Mouse (Mus musculus) liver, embryonic 15.5 days (tissue): Measurements from ENCODE around the gene Mrpl1. TPM values are rescaled to one million over a fixed set of nuclear protein-coding genes. Genes with fewer than 3 reads are reported as not detected.

ENCODE experiments used
- ATAC-seq: fragments of 200-750 bp; cut with Nextera tagmentation; 2 replicates; pipeline ENCODE4 v1.8.0; 2017; ENCODE audit warnings: moderate number of reproducible peaks, mild to moderate bottlenecking, moderate library complexity; ENCODE audit not compliant: insufficient read depth
- H3K27ac ChIP-seq: fragments of 300-500 bp; sonication (generic); replicated peaks from 2 replicates; pipeline ENCODE4 v1.5.1; 2015; ENCODE audit warnings: mild to moderate bottlenecking, inconsistent platforms
- H3K27me3 ChIP-seq: fragments of 300-500 bp; sonication (generic); 2 replicates; pipeline ENCODE4 v1.6.1; 2015; ENCODE audit warnings: mild to moderate bottlenecking, inconsistent platforms
- H3K36me3 ChIP-seq: fragments of 300-500 bp; sonication (generic); replicated peaks from 2 replicates; pipeline ENCODE4 v1.6.1; 2015; ENCODE audit warnings: moderate library complexity, mild to moderate bottlenecking, inconsistent platforms
- H3K4me1 ChIP-seq: fragments of 300-500 bp; sonication (generic); replicated peaks from 2 replicates; pipeline ENCODE4 v1.6.1; 2015; ENCODE audit warnings: inconsistent platforms
- H3K4me2 ChIP-seq: fragments of 300-500 bp; sonication (generic); 2 replicates; pipeline ENCODE4 v1.6.1; 2015; ENCODE audit warnings: moderate library complexity, mild to moderate bottlenecking, inconsistent platforms
- H3K4me3 ChIP-seq: fragments of 300-500 bp; sonication (generic); replicated peaks from 2 replicates; pipeline ENCODE4 v1.5.1; 2015; ENCODE audit warnings: mild to moderate bottlenecking, inconsistent platforms
- H3K9ac ChIP-seq: fragments of 300-500 bp; sonication (generic); 2 replicates; pipeline ENCODE4 v1.6.1; 2015; ENCODE audit warnings: moderate library complexity, mild to moderate bottlenecking, inconsistent platforms
- H3K9me3 ChIP-seq: fragments of 300-500 bp; sonication (generic); replicated peaks from 2 replicates; pipeline ENCODE4 v1.6.1; 2016; ENCODE audit warnings: inconsistent platforms
- WGBS: fragments of 180-500 bp; shearing (Covaris S2); methylation state at CpG from one replicate; pipeline ENCODE4 v1.1.7; 2015; ENCODE audit warnings: mixed read lengths; ENCODE audit not compliant: insufficient replicate concordance; 5-methylcytosine and 5-hydroxymethylcytosine counted together
- polyA plus RNA-seq: library from polyadenylated mRNA; unstranded; fragments of >200 nt; fragmentation: Nextera tagmentation; extraction: Ambion mirVana; gene quantifications from 2 replicates; pipeline ENCODE4 v1.2.1, GENCODE M21; 2015

The Mrpl1 gene
- polyA plus RNA-seq, 1 experiment from 2014 or later: 14.5 TPM

- no peak overlapping the region for H3K9ac ChIP-seq
- H3K4me3 ChIP-seq: no peak overlapping the region
- no peaks in the 10 kb centered on the region for H3K36me3 ChIP-seq
- no peak overlapping the region for H3K4me2 ChIP-seq
- H3K9me3 ChIP-seq: no peaks in the 10 kb centered on the region
- WGBS: 60% methylated on average over 8 of the region's 8 CpGs
- H3K4me1 ChIP-seq: no peaks in the 10 kb centered on the region
- no peaks in the 10 kb centered on the region for H3K27me3 ChIP-seq
- no peak overlapping the region for H3K27ac ChIP-seq
- no peak for ATAC-seq
Observed at GRCm38 (mm10) chr5:96311677-96312076, 102.4 kb downstream of the Mrpl1 start.

Other genes starting within 250 kb of the Mrpl1 start
- 6.6 and 7.0 TPM in 2 replicates for gene Cnot6l, start 45.3 kb upstream of the Mrpl1 start, polyA plus RNA-seq
- 0.81 and 1.4 TPM in 2 replicates for gene Fras1, start 164.5 kb downstream of the Mrpl1 start, polyA plus RNA-seq